Mouse (Mus musculus): ENCODE data around the gene Enpp7. TPM values are rescaled to one million over a fixed set of nuclear protein-coding genes. Genes with fewer than 3 reads are reported as not detected.

Gene Enpp7
- polyA plus RNA-seq (2012; rRNA removed) = not detected in 2 replicates
- polyA plus RNA-seq (2014; fragmentation: Nextera tagmentation; extraction: Ambion mirVana) = not detected in 2 replicates

DNA sequence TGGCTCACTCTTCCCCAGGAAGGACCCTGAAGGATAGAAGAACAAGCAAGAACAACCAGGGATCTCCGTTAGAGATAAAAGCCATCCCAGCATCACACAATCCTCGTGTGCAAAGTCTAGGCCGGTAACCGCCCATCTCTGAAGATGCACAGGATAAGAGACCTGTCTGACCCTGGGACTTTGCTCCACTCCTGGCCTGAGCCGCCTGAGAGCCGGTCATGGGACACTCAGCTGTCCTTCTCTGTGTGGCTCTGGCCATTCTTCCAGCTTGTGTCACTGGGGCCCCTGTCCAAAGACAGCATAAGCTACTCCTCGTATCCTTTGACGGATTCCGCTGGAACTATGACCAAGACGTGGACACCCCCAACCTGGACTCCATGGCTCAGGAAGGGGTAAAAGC lies at the start of gene Enpp7:
Gene Enpp7 (plus strand): TSS at position 190 of the 400 bp plus-strand sequence.
- Histone ChIP-seq H3K4me2 (ENCODE audit: low read depth) (no peak within 1 kb of the TSS), H3K27ac (no peak within 1 kb of the TSS), H3K36me3 (replicated peaks; ENCODE audit: control insufficient read depth, insufficient read depth, low read depth) (no peaks in the 10 kb centered on the region), H3K9me3 (ENCODE audit: control insufficient read depth, low read length) (no peaks in the 10 kb centered on the region), H3K4me1 (replicated peaks; ENCODE audit: control insufficient read depth in 2 of 2, insufficient read depth in 2 of 2, low read length in 1 of 2) (no peaks in the 10 kb centered on the region), H3K4me3 (ENCODE audit: insufficient read depth in 1 of 2, low read depth in 2 of 2, low read length in 2 of 2) (no peak within 1 kb of the TSS), H3K9ac (replicated peaks) (no peak within 1 kb of the TSS), H3K27me3 (ENCODE audit: control insufficient read depth, insufficient read depth, low read length) (no peaks in the 10 kb centered on the region)
- ATAC-seq (ENCODE audit: insufficient read depth) (no peak), DNase-seq (ENCODE audit: low read depth in 3 of 3, low spot score in 3 of 3) (no peak)
- WGBS (ENCODE audit: insufficient replicate concordance) = 65% methylated on average over 10 of the region's 10 CpGs
- TF ChIP-seq CTCF (IDR thresholded peaks at IDR 0.05; ENCODE audit: low read depth) (no peak), EP300 (IDR thresholded peaks at IDR 0.05; ENCODE audit: low read depth) (no peak)

DNA sequence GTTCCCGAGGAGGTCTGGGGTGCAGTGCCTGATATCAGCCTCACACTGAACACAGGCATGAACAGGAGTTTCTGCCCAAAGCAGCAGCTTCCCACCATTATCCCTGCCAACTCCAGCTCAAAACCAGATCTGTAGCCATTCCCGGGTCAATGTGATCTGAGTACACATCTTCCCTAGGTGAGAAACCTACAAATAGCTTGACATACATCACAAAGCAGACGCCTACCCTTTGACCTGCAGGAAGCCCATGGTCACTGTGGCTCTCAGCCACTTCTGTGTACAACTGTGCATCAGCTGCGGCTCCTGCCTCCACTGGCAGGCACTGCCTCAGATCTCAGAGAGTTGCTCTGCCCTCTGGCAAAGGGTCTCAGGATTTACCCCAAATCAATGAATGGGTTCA lies 48.3 kb upstream of the Enpp7 start:
- Histone ChIP-seq H3K27ac (no peak overlapping the region), H3K4me2 (ENCODE audit: low read depth) (no peak overlapping the region), H3K9me3 (ENCODE audit: control insufficient read depth, low read length) (no peaks in the 10 kb centered on the region), H3K27me3 (ENCODE audit: control insufficient read depth, insufficient read depth, low read length) (no peaks in the 10 kb centered on the region), H3K9ac (replicated peaks) (no peak overlapping the region), H3K4me3 (ENCODE audit: insufficient read depth in 1 of 2, low read depth in 2 of 2, low read length in 2 of 2) (no peak overlapping the region), H3K4me1 (replicated peaks; ENCODE audit: control insufficient read depth in 2 of 2, insufficient read depth in 2 of 2, low read length in 1 of 2) (no peaks in the 10 kb centered on the region), H3K36me3 (replicated peaks; ENCODE audit: control insufficient read depth, insufficient read depth, low read depth) (no peaks in the 10 kb centered on the region)
- 57% methylated on average over 4 of the region's 4 CpGs for WGBS (ENCODE audit: insufficient replicate concordance)
- TF ChIP-seq EP300 (IDR thresholded peaks at IDR 0.05; ENCODE audit: low read depth) (no peak), CTCF (IDR thresholded peaks at IDR 0.05; ENCODE audit: low read depth) (no peak)
- DNase-seq (ENCODE audit: low read depth in 3 of 3, low spot score in 3 of 3) (no peak), ATAC-seq (ENCODE audit: insufficient read depth) (no peak)

DNA sequence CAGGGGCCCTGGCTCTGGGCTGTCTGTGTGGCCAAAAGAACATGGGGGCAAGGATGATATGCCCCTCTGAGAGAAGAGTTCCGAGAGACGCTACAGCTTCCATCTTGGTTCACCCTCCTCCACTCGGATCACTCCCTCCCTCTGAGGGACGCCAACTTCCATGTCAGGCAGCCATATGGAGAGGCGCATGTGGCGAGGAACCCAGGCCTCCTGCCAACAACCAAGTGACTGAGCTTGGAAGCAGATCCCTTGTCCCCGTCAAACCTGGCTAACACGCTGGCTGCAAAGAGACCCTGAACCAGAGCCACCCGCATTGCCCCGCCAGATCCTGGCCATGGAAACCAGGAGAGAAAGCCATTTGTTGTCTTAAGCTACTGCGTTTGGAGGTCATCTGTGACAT lies 47.4 kb upstream of the Enpp7 start:
- Histone ChIP-seq H3K4me1 (replicated peaks; ENCODE audit: control insufficient read depth in 2 of 2, insufficient read depth in 2 of 2, low read length in 1 of 2) (no peaks in the 10 kb centered on the region), H3K4me3 (ENCODE audit: insufficient read depth in 1 of 2, low read depth in 2 of 2, low read length in 2 of 2) (no peak overlapping the region), H3K9ac (replicated peaks) (no peak overlapping the region), H3K27me3 (ENCODE audit: control insufficient read depth, insufficient read depth, low read length) (no peaks in the 10 kb centered on the region), H3K27ac (no peak overlapping the region), H3K9me3 (ENCODE audit: control insufficient read depth, low read length) (no peaks in the 10 kb centered on the region), H3K4me2 (ENCODE audit: low read depth) (no peak overlapping the region), H3K36me3 (replicated peaks; ENCODE audit: control insufficient read depth, insufficient read depth, low read depth) (no peaks in the 10 kb centered on the region)
- DNase-seq (ENCODE audit: low read depth in 3 of 3, low spot score in 3 of 3) (no peak), ATAC-seq (ENCODE audit: insufficient read depth) (no peak)
- WGBS (ENCODE audit: insufficient replicate concordance) = 61% methylated on average over 11 of the region's 11 CpGs
- TF ChIP-seq EP300 (IDR thresholded peaks at IDR 0.05; ENCODE audit: low read depth) (no peak), CTCF (IDR thresholded peaks at IDR 0.05; ENCODE audit: low read depth) (no peak)

DNA sequence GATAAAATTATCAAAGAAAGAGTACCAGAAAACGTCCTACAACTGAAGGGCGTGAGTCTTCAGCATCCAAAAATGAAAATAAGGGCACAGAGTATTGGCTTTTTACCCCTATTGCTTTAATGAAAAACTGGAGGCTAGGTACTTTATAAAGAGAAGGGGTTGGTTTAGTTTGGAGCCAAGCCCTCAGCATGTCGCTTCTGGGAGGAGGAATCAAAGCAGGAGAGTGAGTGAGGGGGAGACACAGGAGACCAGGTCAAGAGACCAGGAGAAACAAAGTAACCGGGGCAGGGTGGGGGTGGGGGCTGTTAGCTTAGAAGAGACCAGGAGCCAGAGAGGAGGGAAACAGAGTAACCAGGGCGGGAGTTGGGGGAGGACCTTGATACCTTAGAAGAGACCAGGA lies 46.7 kb upstream of the Enpp7 start:
- no peak for ATAC-seq (ENCODE audit: insufficient read depth)

DNA sequence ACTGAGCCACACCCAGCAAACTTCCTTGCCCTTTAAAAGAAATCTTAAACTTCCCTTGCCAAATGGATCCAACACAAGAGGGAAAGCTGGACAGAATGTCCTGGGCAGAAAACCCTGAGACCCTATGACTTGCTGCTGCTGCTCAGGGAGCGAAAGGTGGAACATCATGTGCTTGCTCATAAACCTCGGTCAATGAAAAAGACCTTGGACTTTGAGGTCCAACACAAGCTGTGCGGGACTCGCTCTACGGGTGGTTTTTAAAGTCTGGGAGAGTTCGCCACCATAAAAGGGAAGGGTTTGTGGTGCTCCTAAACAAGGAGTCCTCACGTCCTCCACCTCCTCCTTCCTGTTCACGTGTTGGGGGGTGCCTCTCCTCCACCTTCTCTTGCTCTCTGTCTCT lies 42.1 kb upstream of the Enpp7 start:
- Histone ChIP-seq H3K9me3 (ENCODE audit: control insufficient read depth, low read length) (no peaks in the 10 kb centered on the region), H3K36me3 (replicated peaks; ENCODE audit: control insufficient read depth, insufficient read depth, low read depth) (no peaks in the 10 kb centered on the region), H3K4me1 (replicated peaks; ENCODE audit: control insufficient read depth in 2 of 2, insufficient read depth in 2 of 2, low read length in 1 of 2) (no peaks in the 10 kb centered on the region), H3K27ac (no peak overlapping the region), H3K4me3 (ENCODE audit: insufficient read depth in 1 of 2, low read depth in 2 of 2, low read length in 2 of 2) (no peak overlapping the region), H3K4me2 (ENCODE audit: low read depth) (no peak overlapping the region), H3K27me3 (ENCODE audit: control insufficient read depth, insufficient read depth, low read length) (no peaks in the 10 kb centered on the region), H3K9ac (replicated peaks) (no peak overlapping the region)
- ATAC-seq (ENCODE audit: insufficient read depth) (no peak), DNase-seq (ENCODE audit: low read depth in 3 of 3, low spot score in 3 of 3) (no peak)
- WGBS (ENCODE audit: insufficient replicate concordance) = 68% methylated on average over 8 of the region's 8 CpGs
- TF ChIP-seq EP300 (IDR thresholded peaks at IDR 0.05; ENCODE audit: low read depth) = no peak
- TF ChIP-seq CTCF (IDR thresholded peaks at IDR 0.05; ENCODE audit: low read depth) = no peak

More for the DNA sequence above, 46.7 kb upstream of the Enpp7 start:
- no peak overlapping the region for H3K4me3 ChIP-seq (ENCODE audit: insufficient read depth in 1 of 2, low read depth in 2 of 2, low read length in 2 of 2)
- DNase-seq (ENCODE audit: low read depth in 3 of 3, low spot score in 3 of 3) = no peak
- no peak overlapping the region for H3K4me2 ChIP-seq (ENCODE audit: low read depth)
- H3K36me3 ChIP-seq (replicated peaks; ENCODE audit: control insufficient read depth, insufficient read depth, low read depth) = no peaks in the 10 kb centered on the region
- H3K27me3 ChIP-seq (ENCODE audit: control insufficient read depth, insufficient read depth, low read length) = no peaks in the 10 kb centered on the region
- no peaks in the 10 kb centered on the region for H3K9me3 ChIP-seq (ENCODE audit: control insufficient read depth, low read length)
- no peak overlapping the region for H3K27ac ChIP-seq
- no peak overlapping the region for H3K9ac ChIP-seq (replicated peaks)
- WGBS (ENCODE audit: insufficient replicate concordance) = 25% methylated on average over 5 of the region's 5 CpGs
- H3K4me1 ChIP-seq (replicated peaks; ENCODE audit: control insufficient read depth in 2 of 2, insufficient read depth in 2 of 2, low read length in 1 of 2) = no peaks in the 10 kb centered on the region
- TF ChIP-seq CTCF (IDR thresholded peaks at IDR 0.05; ENCODE audit: low read depth) (no peak), EP300 (IDR thresholded peaks at IDR 0.05; ENCODE audit: low read depth) (no peak)
